Mouse (Mus musculus) right cerebral cortex, adult 2 months (tissue): ENCODE results near the gene Sumo1.

Experiments used
- DNase-seq, 2 experiments: peaks; one replicate each; pipeline ENCODE4 v3.0.0; 2021 to 2022; ENCODE audit warnings: low spot score in 2 of 2

The Sumo1 gene

DNA sequence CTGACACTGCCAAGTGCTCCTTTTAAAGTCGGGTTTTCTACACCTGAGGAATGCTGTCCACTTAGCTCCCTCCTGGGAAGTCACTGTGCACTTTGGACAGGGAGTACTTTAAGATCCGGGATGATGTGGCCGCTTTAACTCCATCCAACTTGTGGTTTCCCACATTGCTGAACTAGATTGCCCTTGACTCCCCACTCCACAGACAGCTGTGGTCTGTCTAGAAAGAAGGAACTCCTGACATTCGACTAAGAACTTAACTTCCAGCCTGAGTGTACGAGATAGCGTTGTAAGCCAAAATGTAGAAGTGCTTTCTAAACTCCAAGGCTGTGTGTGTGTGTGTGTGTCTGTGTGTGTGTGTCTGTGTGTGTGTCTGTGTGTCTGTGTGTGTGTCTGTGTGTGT, 120.4 kb downstream of the Sumo1 start:
- no peak for DNase-seq

- DNase-seq: no peak
These were observed 121.5 kb downstream of the Sumo1 start for GRCm38 (mm10) chr1:59549036-59549675.

DNA sequence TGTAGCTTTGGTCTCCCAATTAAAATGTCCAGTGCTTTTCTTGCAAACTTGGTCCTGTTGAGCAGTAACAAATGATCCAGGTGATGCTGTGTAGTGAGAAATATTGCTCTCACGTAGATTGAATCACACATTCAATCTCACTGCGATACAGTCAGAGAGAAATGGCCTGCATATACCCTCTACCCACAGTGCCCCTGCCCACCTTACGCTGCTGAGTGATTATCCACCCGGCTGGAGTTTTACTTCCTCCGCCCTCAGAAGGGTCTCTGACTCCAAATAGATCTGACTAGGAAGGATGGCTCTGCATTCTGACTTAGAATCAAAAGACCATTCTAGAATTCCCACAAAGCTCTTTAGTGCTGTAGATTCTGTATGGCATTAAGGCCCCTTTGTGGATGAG, 122.1 kb downstream of the Sumo1 start:
- DNase-seq: no peak

GRCm38 (mm10) chr1:59543911-59544310, 126.7 kb downstream of the Sumo1 start:
- DNase-seq: no peak

DNA sequence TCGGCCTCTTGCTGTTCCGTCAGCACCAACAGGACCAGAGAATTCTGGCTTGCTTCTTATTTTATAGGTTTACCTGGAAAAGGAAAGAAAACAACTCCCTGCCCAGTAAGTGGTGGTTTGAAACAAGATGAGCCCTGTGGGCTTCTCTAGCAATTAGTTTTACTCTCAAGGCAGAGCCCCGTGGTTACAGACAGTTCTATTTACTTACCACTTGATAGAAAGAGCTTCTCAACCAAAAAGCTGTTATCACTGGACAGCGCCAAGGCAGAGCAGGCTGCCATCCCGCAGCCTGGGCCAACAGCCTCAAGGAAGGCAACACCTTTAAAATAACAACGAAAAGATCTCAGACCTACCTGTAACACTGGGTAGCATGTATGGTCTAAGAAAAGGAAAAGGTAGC, 128.4 kb downstream of the Sumo1 start:
- DNase-seq: no peak

GRCm38 (mm10) chr1:59541271-59542020, 129.2 kb downstream of the Sumo1 start:
- DNase-seq: no peak

DNA sequence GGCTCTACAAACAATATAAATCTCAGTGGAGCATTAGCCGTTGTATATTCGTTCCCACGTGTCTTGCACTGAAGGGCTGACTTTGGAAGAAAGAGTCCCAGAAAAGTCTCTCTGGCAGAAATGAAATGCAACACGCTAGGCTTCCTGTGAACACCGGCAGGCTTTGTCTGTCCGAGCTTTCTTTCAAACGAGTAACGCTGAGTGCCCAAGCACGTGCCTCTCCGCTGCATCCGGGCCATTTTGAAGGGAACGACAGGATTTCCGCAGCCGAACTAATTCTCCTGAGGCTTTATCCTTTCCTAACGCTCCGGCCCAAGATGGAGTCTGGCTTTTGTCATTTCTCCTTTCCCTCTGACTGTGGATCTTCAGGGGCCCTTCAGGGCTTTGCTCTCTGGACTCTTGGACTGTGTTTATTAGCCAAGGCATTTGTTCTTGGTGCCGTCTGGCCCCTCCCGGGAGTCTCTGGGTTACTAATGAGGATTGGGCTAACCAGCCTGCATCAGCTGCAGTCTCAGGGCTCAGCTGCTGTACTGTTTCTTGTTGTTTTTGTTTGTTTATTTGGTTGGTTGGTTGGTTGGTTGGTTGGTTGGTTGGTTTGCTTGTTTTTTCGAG, 130.0 kb downstream of the Sumo1 start:
- DNase-seq: no peak

DNA sequence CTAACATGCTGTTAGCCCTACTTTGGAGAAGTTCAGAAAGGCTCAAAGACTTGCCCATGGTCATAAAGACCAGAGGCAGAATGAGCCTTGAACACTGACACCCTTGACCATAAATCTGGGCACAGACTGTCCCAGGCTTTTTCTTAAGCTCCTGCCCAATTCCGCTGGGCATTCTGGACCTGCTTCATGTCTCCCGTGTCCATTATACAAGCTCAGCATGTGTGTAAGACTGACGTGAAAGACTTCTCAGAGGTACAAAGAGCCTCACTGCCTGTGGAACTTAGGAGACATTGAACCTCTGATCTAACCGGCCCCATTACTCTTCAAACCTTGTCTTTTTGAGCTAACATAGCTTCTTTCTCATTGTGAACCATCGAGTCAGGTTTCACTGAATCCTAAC, 132.3 kb downstream of the Sumo1 start:
- no peak for DNase-seq
